Mouse (Mus musculus) hindbrain, embryonic 16.5 days (tissue): Measurements from ENCODE around the gene Tob1. TPM values are rescaled to one million over a fixed set of nuclear protein-coding genes. Genes with fewer than 3 reads are reported as not detected.

Source experiments
- polyA plus RNA-seq: library from polyadenylated mRNA; unstranded; fragments of >200 nt; fragmentation: Nextera tagmentation; extraction: Ambion mirVana; gene quantifications from 2 replicates; pipeline ENCODE4 v1.2.1, GENCODE M21; 2015

Tob1 gene
- polyA plus RNA-seq, 1 experiment from 2014 or later: 29.1 TPM

Other genes with a start within 250 kb of the Tob1 start
- 367 and 368 TPM in 2 replicates for gene Gm20390, start 243.2 kb upstream of the Tob1 start, polyA plus RNA-seq
- gene Nme1, start 242.9 kb upstream of the Tob1 start, polyA plus RNA-seq: 372 and 387 TPM in 2 replicates
- 68.9 and 71.8 TPM in 2 replicates for gene Spag9, start 215.4 kb upstream of the Tob1 start, polyA plus RNA-seq
- 9.3 and 10.2 TPM in 2 replicates for gene Wfikkn2, start 34.6 kb downstream of the Tob1 start, polyA plus RNA-seq
- 0.86 TPM in 1 of 2 replicates, not detected in the other for gene Gm21885, start 70.4 kb downstream of the Tob1 start, polyA plus RNA-seq
- 110 and 113 TPM in 2 replicates for gene Luc7l3, start 110.5 kb downstream of the Tob1 start, polyA plus RNA-seq
- gene Ankrd40, start 116.5 kb downstream of the Tob1 start, polyA plus RNA-seq: 9.2 and 9.4 TPM in 2 replicates
- 0.91 and 1.3 TPM in 2 replicates for gene Abcc3, start 181.5 kb downstream of the Tob1 start, polyA plus RNA-seq